Mouse (Mus musculus) liver, adult 2 months (tissue): ENCODE measurements around the gene AI837181. TPM values are rescaled to one million over a fixed set of nuclear protein-coding genes. Genes with fewer than 3 reads are reported as not detected.

Source experiments
- DNase-seq: peaks from one replicate; pipeline ENCODE4 v3.0.0-alpha.2; 2011; ENCODE audit warnings: low read depth, low spot score; ENCODE audit errors: extremely low read depth
- H3K27ac ChIP-seq: fragments of 200-500 bp; replicated peaks from 2 replicates; pipeline ENCODE4 v1.5.1; 2012; ENCODE audit warnings: low read depth, mild to moderate bottlenecking, control low read depth, inconsistent platforms, low read length; ENCODE audit not compliant: insufficient read depth
- H3K27me3 ChIP-seq: fragments of 200-500 bp; 2 replicates; pipeline ENCODE4 v1.6.1; 2012; ENCODE audit warnings: mild to moderate bottlenecking, moderate library complexity, low read length, inconsistent platforms; ENCODE audit not compliant: control insufficient read depth, insufficient read depth
- H3K36me3 ChIP-seq: fragments of 200-500 bp; 2 replicates; pipeline ENCODE4 v1.6.1; 2012; ENCODE audit warnings: low read length, inconsistent platforms; ENCODE audit not compliant: control insufficient read depth, insufficient read depth
- H3K4me1 ChIP-seq: fragments of 200-500 bp; 2 replicates; pipeline ENCODE4 v1.6.1; 2011; ENCODE audit warnings: low read length; ENCODE audit not compliant: control insufficient read depth, insufficient read depth
- H3K4me3 ChIP-seq: fragments of 200-500 bp; 2 replicates; pipeline ENCODE4 v1.5.1; 2011; ENCODE audit warnings: low read depth, mild to moderate bottlenecking, control low read depth, low read length, moderate library complexity; ENCODE audit not compliant: insufficient read depth
- H3K79me2 ChIP-seq: fragments of 200-500 bp; 2 replicates; pipeline ENCODE4 v1.6.1; 2012; ENCODE audit warnings: inconsistent platforms, mild to moderate bottlenecking, low read length, moderate library complexity; ENCODE audit not compliant: control insufficient read depth, insufficient read depth
- H3K9ac ChIP-seq: fragments of 200-500 bp; 2 replicates; pipeline ENCODE4 v1.6.1; 2012; ENCODE audit warnings: low read depth, mild to moderate bottlenecking, control low read depth, inconsistent platforms, low read length
- CTCF ChIP-seq: fragments of 200-500 bp; IDR thresholded peaks from 2 replicates; pipeline ENCODE4 v1.5.1; 2011; ENCODE audit warnings: low read depth, low read length, control low read depth
- POLR2A ChIP-seq: fragments of 200-500 bp; IDR thresholded peaks from 2 replicates; pipeline ENCODE4 v1.6.1; 2011; ENCODE audit warnings: low read length, control low read depth; ENCODE audit not compliant: insufficient read depth; ENCODE audit errors: extremely low read depth
- WGBS: fragments of 180-500 bp; shearing (Covaris S2); methylation state at CpG from one replicate; pipeline ENCODE4 v1.1.7; 2018; 5-methylcytosine and 5-hydroxymethylcytosine counted together
- polyA plus RNA-seq: library from polyadenylated mRNA; depleted of rRNA; stranded (reverse); fragments of >200 nt; gene quantifications from 2 replicates; pipeline ENCODE4 v1.2.3, GENCODE M21; 2012; rRNA removed
- total RNA-seq: library from RNA; depleted of rRNA; stranded (reverse); fragments of >200 nt; gene quantifications from 2 replicates; pipeline ENCODE4 v1.2.3, GENCODE M21; 2014; rRNA removed

AI837181 gene
- total and polyA plus RNA-seq, 2 experiments = 7.8 to 36.6 TPM

GRCm38 (mm10) chr19:5472857-5473256, 47.9 kb downstream of the AI837181 start:
- DNase-seq = no peak
- 77% methylated on average over 3 of the region's 3 CpGs for WGBS
- Histone ChIP-seq H3K27ac (no peak overlapping the region), H3K27me3 (no peaks in the 10 kb centered on the region; the same call in none of the 2 replicates), H3K36me3 (no peaks in the 10 kb centered on the region), H3K4me3 (no peak overlapping the region), H3K79me2 (no peaks in the 10 kb centered on the region), H3K4me1 (no peaks in the 10 kb centered on the region; the same call in 1 of the 2 replicates), H3K9ac (no peak overlapping the region)
- TF ChIP-seq POLR2A = no peak
- TF ChIP-seq CTCF = no peak

GRCm38 (mm10) chr19:5473720-5474119, 48.8 kb downstream of the AI837181 start, which contains the start of gene Efemp2:
Gene Efemp2 (plus strand): TSS chr19:5473954.
- Histone ChIP-seq H3K79me2 (no peaks in the 10 kb centered on the region), H3K27me3 (no peaks in the 10 kb centered on the region; the same call in none of the 2 replicates), H3K27ac (no peak within 1 kb of the TSS), H3K9ac (peak within 1 kb of the TSS; percentile 71), H3K4me1 (no peaks in the 10 kb centered on the region; the same call in 1 of the 2 replicates), H3K36me3 (no peaks in the 10 kb centered on the region), H3K4me3 (peak within 1 kb of the TSS; percentile 58)
- no peak for TF ChIP-seq CTCF
- TF ChIP-seq POLR2A = no peak
- 13% methylated on average over 22 of the region's 22 CpGs for WGBS
- peak; percentile 37 for DNase-seq

- Histone ChIP-seq H3K4me1 (no peaks in the 10 kb centered on the region; the same call in 1 of the 2 replicates), H3K27me3 (no peaks in the 10 kb centered on the region; the same call in none of the 2 replicates), H3K36me3 (no peaks in the 10 kb centered on the region), H3K27ac (no peak overlapping the region), H3K79me2 (no peaks in the 10 kb centered on the region), H3K4me3 (peak overlapping the region; percentile 58), H3K9ac (peak overlapping the region; percentile 71)
- TF ChIP-seq CTCF = no peak
- TF ChIP-seq POLR2A = no peak
- no peak for DNase-seq
- 4% methylated on average over 59 of the region's 68 CpGs for WGBS
Measured at GRCm38 (mm10) chr19:5474281-5475068, 49.5 kb downstream of the AI837181 start.

- no peak overlapping the region for H3K27ac ChIP-seq
- H3K79me2 ChIP-seq = no peaks in the 10 kb centered on the region
- H3K36me3 ChIP-seq = no peaks in the 10 kb centered on the region
- H3K4me3 ChIP-seq = peak overlapping the region; percentile 58
- WGBS = 49% methylated on average over 13 of the region's 13 CpGs
- no peaks in the 10 kb centered on the region; the same call in none of the 2 replicates for H3K27me3 ChIP-seq
- H3K4me1 ChIP-seq = no peaks in the 10 kb centered on the region; the same call in 1 of the 2 replicates
- no peak for DNase-seq
- TF ChIP-seq CTCF (no peak), POLR2A (no peak)
- H3K9ac ChIP-seq = peak overlapping the region; percentile 71
Measured at GRCm38 (mm10) chr19:5475069-5475714, 50.2 kb downstream of the AI837181 start.

Other genes with a start within 250 kb of the AI837181 start
- 1.1 and 3.3 TPM in 2 replicates for gene Pacs1, start 152.0 kb upstream of the AI837181 start, total RNA-seq
- gene Pacs1, start 152.0 kb upstream of the AI837181 start, polyA plus RNA-seq = 2.4 and 3.0 TPM in 2 replicates
- 58.1 and 60.0 TPM in 2 replicates for gene Sf3b2, start 129.7 kb upstream of the AI837181 start, total RNA-seq
- 60.8 and 61.4 TPM in 2 replicates for gene Sf3b2, start 129.7 kb upstream of the AI837181 start, polyA plus RNA-seq
- not detected in 2 replicates for gene Gal3st3, start 126.8 kb upstream of the AI837181 start, total RNA-seq
- not detected in 2 replicates for gene Gal3st3, start 126.8 kb upstream of the AI837181 start, polyA plus RNA-seq
- gene Catsper1, start 89.4 kb upstream of the AI837181 start, total RNA-seq = not detected in 2 replicates
- 0.05 TPM in 1 of 2 replicates, not detected in the other for gene Catsper1, start 89.4 kb upstream of the AI837181 start, polyA plus RNA-seq
- not detected in 2 replicates for gene Cst6, start 75.6 kb upstream of the AI837181 start, total RNA-seq
- gene Cst6, start 75.6 kb upstream of the AI837181 start, polyA plus RNA-seq = not detected in 2 replicates
- 12.7 and 14.0 TPM in 2 replicates for gene Eif1ad, start 58.4 kb upstream of the AI837181 start, total RNA-seq
- 23.9 and 25.9 TPM in 2 replicates for gene Eif1ad, start 58.4 kb upstream of the AI837181 start, polyA plus RNA-seq
- gene Banf1, start 58.0 kb upstream of the AI837181 start, total RNA-seq = 20.2 and 21.5 TPM in 2 replicates
- 68.5 and 71.2 TPM in 2 replicates for gene Banf1, start 58.0 kb upstream of the AI837181 start, polyA plus RNA-seq
- 17.5 and 23.2 TPM in 2 replicates for gene Sart1, start 36.4 kb upstream of the AI837181 start, total RNA-seq
- gene Sart1, start 36.4 kb upstream of the AI837181 start, polyA plus RNA-seq = 8.3 TPM in 2 replicates
- not detected in 2 replicates for gene Tsga10ip, start 22.6 kb upstream of the AI837181 start, total RNA-seq
- gene Tsga10ip, start 22.6 kb upstream of the AI837181 start, polyA plus RNA-seq = 0.41 TPM in 1 of 2 replicates, not detected in the other
- 67.4 and 80.5 TPM in 2 replicates for gene Drap1, start 165 bp upstream of the AI837181 start, total RNA-seq
- gene Drap1, start 165 bp upstream of the AI837181 start, polyA plus RNA-seq = 57.1 and 59.2 TPM in 2 replicates
- gene Fosl1, start 22.4 kb downstream of the AI837181 start, total RNA-seq = not detected in 2 replicates
- gene Fosl1, start 22.4 kb downstream of the AI837181 start, polyA plus RNA-seq = not detected in 2 replicates
- gene Ccdc85b, start 32.8 kb downstream of the AI837181 start, total RNA-seq = 2.7 and 3.3 TPM in 2 replicates
- gene Ccdc85b, start 32.8 kb downstream of the AI837181 start, polyA plus RNA-seq = 2.4 and 2.6 TPM in 2 replicates
- 25.8 and 32.0 TPM in 2 replicates for gene Fibp, start 35.5 kb downstream of the AI837181 start, total RNA-seq
- 38.5 and 46.6 TPM in 2 replicates for gene Fibp, start 35.5 kb downstream of the AI837181 start, polyA plus RNA-seq
- gene Ctsw, start 43.4 kb downstream of the AI837181 start, total RNA-seq = 0.37 and 0.40 TPM in 2 replicates
- gene Ctsw, start 43.4 kb downstream of the AI837181 start, polyA plus RNA-seq = 1.1 and 1.5 TPM in 2 replicates
- 4.0 and 4.3 TPM in 2 replicates for gene Efemp2, start 48.8 kb downstream of the AI837181 start, total RNA-seq
- gene Efemp2, start 48.8 kb downstream of the AI837181 start, polyA plus RNA-seq = 7.7 and 8.5 TPM in 2 replicates
- gene Mus81, start 63.3 kb downstream of the AI837181 start, total RNA-seq = 8.1 and 10.9 TPM in 2 replicates
- 21.2 and 22.9 TPM in 2 replicates for gene Mus81, start 63.3 kb downstream of the AI837181 start, polyA plus RNA-seq
- 117 and 122 TPM in 2 replicates for gene Cfl1, start 65.3 kb downstream of the AI837181 start, total RNA-seq
- gene Cfl1, start 65.3 kb downstream of the AI837181 start, polyA plus RNA-seq = 177 and 193 TPM in 2 replicates
- gene 1700020D05Rik, start 78.6 kb downstream of the AI837181 start, total RNA-seq = 0.83 and 0.87 TPM in 2 replicates
- 0.30 and 0.59 TPM in 2 replicates for gene 1700020D05Rik, start 78.6 kb downstream of the AI837181 start, polyA plus RNA-seq
- 1.6 and 1.8 TPM in 2 replicates for gene Snx32, start 85.4 kb downstream of the AI837181 start, total RNA-seq
- 4.1 and 4.5 TPM in 2 replicates for gene Snx32, start 85.4 kb downstream of the AI837181 start, polyA plus RNA-seq
- gene Ovol1, start 135.5 kb downstream of the AI837181 start, total RNA-seq = not detected in 2 replicates
- 0.12 TPM in 1 of 2 replicates, not detected in the other for gene Ovol1, start 135.5 kb downstream of the AI837181 start, polyA plus RNA-seq
- 2.7 and 2.8 TPM in 2 replicates for gene Ap5b1, start 142.9 kb downstream of the AI837181 start, total RNA-seq
- 3.4 and 5.3 TPM in 2 replicates for gene Ap5b1, start 142.9 kb downstream of the AI837181 start, polyA plus RNA-seq
- 47.9 and 51.4 TPM in 2 replicates for gene Rnaseh2c, start 176.7 kb downstream of the AI837181 start, total RNA-seq
- 56.3 and 58.0 TPM in 2 replicates for gene Rnaseh2c, start 176.7 kb downstream of the AI837181 start, polyA plus RNA-seq
- 15.9 and 16.8 TPM in 2 replicates for gene Kat5, start 185.1 kb downstream of the AI837181 start, total RNA-seq
- gene Kat5, start 185.1 kb downstream of the AI837181 start, polyA plus RNA-seq = 23.0 and 23.6 TPM in 2 replicates
- 7.6 and 13.0 TPM in 2 replicates for gene Rela, start 212.3 kb downstream of the AI837181 start, total RNA-seq
- 47.6 and 65.7 TPM in 2 replicates for gene Rela, start 212.3 kb downstream of the AI837181 start, polyA plus RNA-seq
- 3.4 and 4.4 TPM in 2 replicates for gene Sipa1, start 238.6 kb downstream of the AI837181 start, total RNA-seq
- 11.8 and 17.9 TPM in 2 replicates for gene Sipa1, start 238.6 kb downstream of the AI837181 start, polyA plus RNA-seq